Mouse (Mus musculus) thymus, adult 2 months (tissue): ENCODE measurements at regions not wholly inside any gene's neighbourhood (a gene's known extent, or its start where the extent isn't known, plus 50 kb on each side); places are given as distances from the start of the nearest gene placed in this dataset.
"Not testable (repeated sequence)": the region's sequence is repeated elsewhere in the genome, so short reads cannot be mapped to it uniquely, and the experiment has no call there.

Experiments used
- DNase-seq: peaks from one replicate; pipeline ENCODE4 v3.0.0; 2021
- H3K27ac ChIP-seq: fragments of 200-500 bp; 2 replicates; pipeline ENCODE4 v1.5.1; 2012; ENCODE audit warnings: low read length, control low read depth; ENCODE audit not compliant: control insufficient read depth, insufficient read depth
- H3K27me3 ChIP-seq: fragments of 200-500 bp; 2 replicates; pipeline ENCODE4 v1.6.1; 2012; ENCODE audit warnings: mild to moderate bottlenecking, low read length, moderate library complexity, mixed read lengths; ENCODE audit not compliant: control insufficient read depth, insufficient read depth
- H3K36me3 ChIP-seq: fragments of 200-500 bp; 2 replicates; pipeline ENCODE4 v1.6.1; 2012; ENCODE audit warnings: mild to moderate bottlenecking, low read length, moderate library complexity; ENCODE audit not compliant: control insufficient read depth, insufficient read depth
- H3K4me1 ChIP-seq: fragments of 200-500 bp; replicated peaks from 2 replicates; pipeline ENCODE4 v1.6.1; 2012; ENCODE audit warnings: low read length; ENCODE audit not compliant: control insufficient read depth, insufficient read depth
- H3K4me3 ChIP-seq: fragments of 200-500 bp; 2 replicates; pipeline ENCODE4 v1.5.1; 2012; ENCODE audit warnings: mild to moderate bottlenecking, low read length, control low read depth, moderate library complexity; ENCODE audit not compliant: control insufficient read depth, insufficient read depth
- CTCF ChIP-seq: fragments of 200-500 bp; IDR thresholded peaks from 2 replicates; pipeline ENCODE4 v1.5.1; 2012; ENCODE audit warnings: mild to moderate bottlenecking, control low read depth, low read length, moderate library complexity, borderline replicate concordance; ENCODE audit not compliant: control insufficient read depth, poor library complexity, insufficient read depth; ENCODE audit errors: extremely low read depth
- POLR2A ChIP-seq: fragments of 200-500 bp; IDR thresholded peaks from 2 replicates; pipeline ENCODE4 v1.6.1; 2012; ENCODE audit warnings: mild to moderate bottlenecking, low read length, control low read depth, moderate library complexity; ENCODE audit not compliant: control insufficient read depth, poor library complexity, insufficient read depth; ENCODE audit errors: extremely low read depth
- WGBS: fragments of 180-500 bp; shearing (Covaris S2); methylation state at CpG from one replicate; pipeline ENCODE4 v1.1.7; 2018; 5-methylcytosine and 5-hydroxymethylcytosine counted together

GRCm38 (mm10) chr4:114296380-114296779 is 110.1 kb upstream of the Trabd2b start:
- Histone ChIP-seq H3K4me3 (no peak overlapping the region), H3K27me3 (no peaks in the 10 kb centered on the region), H3K36me3 (no peaks in the 10 kb centered on the region), H3K27ac (no peak overlapping the region), H3K4me1 (no peaks in the 10 kb centered on the region)
- TF ChIP-seq POLR2A (no peak), CTCF (no peak)
- DNase-seq = no peak

- not testable (repeated sequence) for H3K4me1 ChIP-seq, DNase-seq, H3K4me3 ChIP-seq, H3K27me3 ChIP-seq, H3K36me3 ChIP-seq, H3K27ac ChIP-seq
- WGBS = 73% methylated on average over 1 of the region's 1 CpGs
These were observed 108.0 kb upstream of the Trabd2b start for GRCm38 (mm10) chr4:114298517-114298916.

DNA sequence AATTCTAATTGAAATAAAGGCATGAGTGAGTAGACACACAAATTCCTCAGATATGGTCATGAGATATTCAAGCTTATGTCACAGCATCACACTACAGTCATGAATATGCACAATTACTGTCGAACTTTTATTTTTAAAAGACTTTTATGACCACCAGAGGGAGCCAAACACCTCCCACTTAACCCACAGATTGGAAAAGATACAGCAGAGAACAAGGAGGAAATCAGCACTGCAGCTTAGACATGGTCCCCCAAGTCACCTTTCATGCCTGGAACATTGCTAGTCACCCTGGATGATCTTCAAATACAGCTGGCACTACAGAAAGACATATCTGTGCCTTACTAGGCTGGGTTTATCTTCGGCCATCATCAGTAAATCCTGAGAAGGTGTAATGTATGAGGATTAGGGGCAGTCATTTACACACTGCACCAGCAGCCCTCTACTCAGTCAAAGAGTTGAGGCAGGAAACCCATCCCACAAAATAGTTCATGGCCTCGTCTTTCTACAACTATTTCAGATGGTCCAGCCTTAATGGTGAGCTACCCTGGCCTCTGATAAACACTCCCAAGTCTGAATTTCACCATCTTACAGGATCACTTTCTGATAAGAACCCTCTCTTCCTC is 106.0 kb upstream of the Trabd2b start:
- H3K4me3 ChIP-seq = no peak overlapping the region
- DNase-seq = no peak
- no peaks in the 10 kb centered on the region for H3K4me1 ChIP-seq
- TF ChIP-seq POLR2A (no peak), CTCF (no peak)
- no peak overlapping the region for H3K27ac ChIP-seq
- H3K36me3 ChIP-seq = no peaks in the 10 kb centered on the region
- 40% methylated on average over 3 of the region's 3 CpGs for WGBS
- no peaks in the 10 kb centered on the region for H3K27me3 ChIP-seq

GRCm38 (mm10) chr4:114304654-114305053 is 101.9 kb upstream of the Trabd2b start:
- Histone ChIP-seq H3K36me3 (no peaks in the 10 kb centered on the region), H3K4me1 (no peaks in the 10 kb centered on the region), H3K4me3 (no peak overlapping the region), H3K27ac (no peak overlapping the region), H3K27me3 (no peaks in the 10 kb centered on the region)
- DNase-seq = no peak
- WGBS = 66% methylated on average over 1 of the region's 1 CpGs
- TF ChIP-seq POLR2A (no peak), CTCF (no peak)

DNA sequence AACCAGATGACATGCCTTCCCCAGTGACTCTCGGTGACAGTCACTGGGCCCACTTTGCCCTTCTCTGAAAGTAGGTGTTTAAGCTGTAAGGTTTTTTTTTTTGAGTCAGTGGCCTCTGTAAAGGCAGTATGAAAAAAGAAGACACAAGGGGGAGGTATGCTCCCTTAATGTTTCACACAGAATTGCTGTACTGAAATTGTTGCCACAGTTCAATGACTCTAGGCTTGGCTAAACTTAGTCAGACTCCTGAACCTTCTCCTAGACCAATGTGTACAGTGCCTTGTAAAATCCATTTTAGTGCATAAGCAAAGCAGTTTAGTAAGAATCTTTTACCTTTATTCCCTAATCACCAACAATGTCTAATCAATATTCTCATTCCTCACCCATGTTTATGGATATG is 99.0 kb upstream of the Trabd2b start:
- Histone ChIP-seq H3K27me3 (no peaks in the 10 kb centered on the region), H3K36me3 (no peaks in the 10 kb centered on the region), H3K4me3 (no peak overlapping the region), H3K4me1 (no peaks in the 10 kb centered on the region), H3K27ac (no peak overlapping the region)
- WGBS = 93% methylated on average over 1 of the region's 1 CpGs
- TF ChIP-seq POLR2A = no peak
- TF ChIP-seq CTCF = no peak
- no peak for DNase-seq

- 2% methylated on average over 1 of the region's 1 CpGs for WGBS
- no peak overlapping the region for H3K27ac ChIP-seq
These were observed 98.0 kb upstream of the Trabd2b start for GRCm38 (mm10) chr4:114308518-114308917.

GRCm38 (mm10) chr4:114315051-114315450 is 91.5 kb upstream of the Trabd2b start:
- H3K27me3 ChIP-seq = no peaks in the 10 kb centered on the region
- no peak overlapping the region for H3K4me3 ChIP-seq
- no peak for DNase-seq
- WGBS = 46% methylated on average over 2 of the region's 2 CpGs
- no peak overlapping the region for H3K27ac ChIP-seq
- H3K36me3 ChIP-seq = no peaks in the 10 kb centered on the region
- no peaks in the 10 kb centered on the region for H3K4me1 ChIP-seq
- no peak for TF ChIP-seq CTCF
- no peak for TF ChIP-seq POLR2A

More at GRCm38 (mm10) chr4:114308518-114308917, 98.0 kb upstream of the Trabd2b start:
- TF ChIP-seq POLR2A (no peak), CTCF (no peak)
- Histone ChIP-seq H3K36me3 (no peaks in the 10 kb centered on the region), H3K4me1 (no peaks in the 10 kb centered on the region), H3K4me3 (no peak overlapping the region), H3K27me3 (no peaks in the 10 kb centered on the region)
- DNase-seq = peak; percentile 32
